Mouse (Mus musculus) thymus, postnatal 4 days (tissue): Measurements from ENCODE around the gene C9.

Experiments
- DNase-seq: peaks from one replicate; pipeline ENCODE4 v3.0.0; 2021

Gene C9

GRCm38 (mm10) chr15:6445135-6445534, at the start of gene C9:
Gene C9, plus strand, starts transcription at chr15:6445327.
- DNase-seq = no peak

GRCm38 (mm10) chr15:6398211-6398610, 46.9 kb upstream of the C9 start:
- no peak for DNase-seq

- DNase-seq = no peak
Measured at GRCm38 (mm10) chr15:6398881-6399280, 46.2 kb upstream of the C9 start.

GRCm38 (mm10) chr15:6400115-6400514, 45.0 kb upstream of the C9 start:
- no peak for DNase-seq

- no peak for DNase-seq
Measured at GRCm38 (mm10) chr15:6402433-6402832, 42.7 kb upstream of the C9 start.

- no peak for DNase-seq
Measured at GRCm38 (mm10) chr15:6404172-6404571, 41.0 kb upstream of the C9 start.

- no peak for DNase-seq
Measured at GRCm38 (mm10) chr15:6406771-6407170, 38.4 kb upstream of the C9 start.

GRCm38 (mm10) chr15:6409031-6409430, 36.1 kb upstream of the C9 start:
- DNase-seq = no peak

GRCm38 (mm10) chr15:6410161-6410560, 35.0 kb upstream of the C9 start:
- no peak for DNase-seq

GRCm38 (mm10) chr15:6411334-6411733, 33.8 kb upstream of the C9 start:
- DNase-seq = no peak

GRCm38 (mm10) chr15:6415317-6415716, 29.8 kb upstream of the C9 start:
- DNase-seq = no peak

- no peak for DNase-seq
Measured at GRCm38 (mm10) chr15:6431777-6432176, 13.3 kb upstream of the C9 start.

GRCm38 (mm10) chr15:6432411-6432810, 12.7 kb upstream of the C9 start:
- DNase-seq = no peak

GRCm38 (mm10) chr15:6435281-6435680, 9.8 kb upstream of the C9 start:
- DNase-seq = no peak

GRCm38 (mm10) chr15:6435773-6436172, 9.4 kb upstream of the C9 start:
- DNase-seq = peak; percentile 52

- DNase-seq = no peak
Measured at GRCm38 (mm10) chr15:6438685-6439084, 6.4 kb upstream of the C9 start.

GRCm38 (mm10) chr15:6444452-6444851, 675 bp upstream of the C9 start:
- DNase-seq = no peak

GRCm38 (mm10) chr15:6446181-6446580, 1.1 kb downstream of the C9 start:
- no peak for DNase-seq

- no peak for DNase-seq
Measured at GRCm38 (mm10) chr15:6448892-6449291, 3.8 kb downstream of the C9 start.

GRCm38 (mm10) chr15:6454461-6454860, 9.3 kb downstream of the C9 start:
- DNase-seq = no peak

- DNase-seq = no peak
Measured at GRCm38 (mm10) chr15:6461381-6461780, 16.3 kb downstream of the C9 start.

GRCm38 (mm10) chr15:6463361-6463923, 18.3 kb downstream of the C9 start:
- no peak for DNase-seq

GRCm38 (mm10) chr15:6466995-6467394, 21.9 kb downstream of the C9 start:
- DNase-seq = no peak

GRCm38 (mm10) chr15:6468845-6469244, 23.7 kb downstream of the C9 start:
- DNase-seq = peak; percentile 13

GRCm38 (mm10) chr15:6469384-6469783, 24.3 kb downstream of the C9 start:
- no peak for DNase-seq

GRCm38 (mm10) chr15:6483561-6483960, 38.4 kb downstream of the C9 start:
- no peak for DNase-seq
